Mouse (Mus musculus) gastrocnemius, postnatal 14 days (tissue): Measurements from ENCODE around the gene Rest. TPM values are rescaled to one million over a fixed set of nuclear protein-coding genes. Genes with fewer than 3 reads are reported as not detected.
A peak's percentile ranks its signal among the peaks of the same experiment; 100 is the strongest.

Experiments
- DNase-seq: peaks from one replicate; pipeline ENCODE4 v3.0.0; 2021; ENCODE audit warnings: mixed read lengths
- intact Hi-C: fragments of 180-260 bp; cut with DNase I; formaldehyde crosslinking; loops from one replicate; pipeline ENCODE4 v1.15.1; 2025; ENCODE audit warnings: low total_unique reads
- microRNA-seq, 2 experiments: library from miRNA; unstranded; fragments of <30 nt; microRNA quantifications; one replicate each; pipeline ENCODE4 v1.2.0; 2021
- total RNA-seq, 2 experiments: library from RNA; stranded (reverse); gene quantifications; 2 replicates each; pipeline ENCODE4 v1.2.3; 2021

Gene Rest
- total RNA-seq, 2 experiments from 2014 or later: 9.8 to 11.4 TPM

GRCm38 (mm10) chr5:77299486-77299885 lies 34.2 kb downstream of the Rest start:
- DNase-seq: no peak
- intact Hi-C loops: no loop called here

GRCm38 (mm10) chr5:77301296-77301903 lies 36.1 kb downstream of the Rest start:
- intact Hi-C loops: no loop called here
- DNase-seq: no peak

GRCm38 (mm10) chr5:77307821-77308553 lies 42.7 kb downstream of the Rest start:
- DNase-seq: no peak
- intact Hi-C loops: no loop called here

- intact Hi-C loops: no loop called here
- DNase-seq: peak; percentile 39
Observed at GRCm38 (mm10) chr5:77309051-77309906, 44.0 kb downstream of the Rest start.

GRCm38 (mm10) chr5:77309924-77310772 lies 44.9 kb downstream of the Rest start, which contains the start of the genes Noa1 and Polr2b:
Noa1 (minus strand) TSS chr5:77310084.
Polr2b (plus strand) TSS chr5:77310147.
- DNase-seq: peak; percentile 98
- intact Hi-C loops: no loop called here

GRCm38 (mm10) chr5:77314206-77314605 lies 48.9 kb downstream of the Rest start:
- intact Hi-C loops: no loop called here
- no peak for DNase-seq

- DNase-seq: no peak
- intact Hi-C loops: no loop called here
Observed at GRCm38 (mm10) chr5:77314986-77315385, 49.7 kb downstream of the Rest start.

- intact Hi-C loops: no loop called here
- DNase-seq: no peak
Observed at GRCm38 (mm10) chr5:77324936-77325335, 59.6 kb downstream of the Rest start.

GRCm38 (mm10) chr5:77330154-77330553 lies 64.9 kb downstream of the Rest start:
- no peak for DNase-seq
- intact Hi-C loops: no loop called here

Small RNAs within 50 kb of the gene (microRNA-seq; reads per million reads assigned to microRNA genes)
- gene Mir5098: 0 reads per million in 2 experiments

Other genes starting within 250 kb of the Rest start
- gene Thegl, start 249.5 kb upstream of the Rest start, total RNA-seq: not detected
- gene Hopx, start 150.4 kb upstream of the Rest start, total RNA-seq: 1 to 10 TPM; 9.7 to 9.8 TPM
- gene Spink2, start 54.0 kb upstream of the Rest start, total RNA-seq: under 1 TPM in 1 of 2 experiments, not detected in 1; 0.72 TPM
- 10 to 100 TPM; 15.8 to 17.6 TPM for gene Noa1, start 44.6 kb downstream of the Rest start, total RNA-seq
- gene Polr2b, start 44.7 kb downstream of the Rest start, total RNA-seq: 10 to 100 TPM; 22.1 to 23.4 TPM
- gene Igfbp7, start 142.6 kb downstream of the Rest start, total RNA-seq: 100 to 1,000 TPM; 319 to 321 TPM